Mouse (Mus musculus) neutrophil, adult 65 days (primary cell): ENCODE data around the gene Tmprss11c. TPM values are rescaled to one million over a fixed set of nuclear protein-coding genes. Genes with fewer than 3 reads are reported as not detected.

Experiments
- total RNA-seq: library from RNA; stranded (reverse); gene quantifications from 2 replicates; pipeline ENCODE4 v1.2.4, GENCODE M21; 2023

The Tmprss11c gene
- total RNA-seq = not detected in 2 replicates

GRCm38 (mm10) chr5:86289208-86289607 lies at the start of gene Tmprss11c:
Tmprss11c (minus strand) TSS chr5:86289308.

DNA sequence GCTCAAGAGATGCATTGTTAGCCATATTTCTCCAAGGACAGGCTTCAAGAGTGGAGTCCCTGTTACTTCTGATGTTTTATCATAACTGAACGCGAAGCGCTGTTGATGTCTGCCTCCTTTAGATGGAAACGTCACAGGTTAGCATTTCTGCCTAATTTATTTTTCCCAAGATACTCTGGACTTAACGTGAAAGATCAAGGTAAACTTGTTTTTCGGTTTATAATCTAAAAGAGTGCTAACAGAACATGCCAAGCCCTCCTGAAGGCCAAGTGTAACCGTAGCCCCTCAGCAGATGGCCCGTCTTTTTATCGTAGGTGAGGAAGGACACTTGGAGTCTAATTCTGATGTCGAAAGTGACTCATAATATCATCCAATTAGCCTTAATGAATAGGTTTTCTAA lies 91.3 kb downstream of the Tmprss11c start, which contains the start of gene Gnrhr:
TSS of gene Gnrhr (minus strand) at position 101 of the 400 bp plus-strand sequence.

Other genes with a start within 250 kb of the Tmprss11c start
- gene Cenpc1, start 223.7 kb downstream of the Tmprss11c start, total RNA-seq = 16.3 and 18.9 TPM in 2 replicates
- gene Stap1, start 217.6 kb downstream of the Tmprss11c start, total RNA-seq = 49.3 and 61.0 TPM in 2 replicates
- gene Uba6, start 116.5 kb downstream of the Tmprss11c start, total RNA-seq = 9.0 and 13.6 TPM in 2 replicates
- not detected in 2 replicates for gene Gnrhr, start 91.4 kb downstream of the Tmprss11c start, total RNA-seq
- not detected in 2 replicates for gene Tmprss11d, start 84.1 kb upstream of the Tmprss11c start, total RNA-seq
- not detected in 2 replicates for gene Tmprss11a, start 179.7 kb upstream of the Tmprss11c start, total RNA-seq
- not detected in 2 replicates for gene Tmprss11g, start 229.3 kb upstream of the Tmprss11c start, total RNA-seq